Mouse (Mus musculus) E14TG2a.4 (cell line): ENCODE results near the gene Tube1.

Source experiments
- CTCF ChIP-seq: conservative IDR thresholded peaks from 2 replicates; pipeline ENCODE4 v1.5.1; 2014; ENCODE audit warnings: low read length
- POU5F1 ChIP-seq: IDR thresholded peaks from 2 replicates; pipeline ENCODE4 v1.6.1; 2014; ENCODE audit warnings: low read length, borderline replicate concordance

GRCm38 (mm10) chr10:39098746-39099145 lies 35.0 kb upstream of the Tube1 start:
- no peak for TF ChIP-seq CTCF
- no peak for TF ChIP-seq POU5F1
